Mouse (Mus musculus) cortical plate, adult 2 months (tissue): ENCODE measurements at regions not wholly inside any gene's neighbourhood (a gene's known extent, or its start where the extent isn't known, plus 50 kb on each side); places are given as distances from the start of the nearest gene placed in this dataset.

Experiments used
- CTCF ChIP-seq: fragments of 200-500 bp; IDR thresholded peaks from 2 replicates; pipeline ENCODE4 v1.5.1; 2011; ENCODE audit warnings: mild to moderate bottlenecking, control low read depth, low read length; ENCODE audit not compliant: insufficient read depth; ENCODE audit errors: extremely low read depth
- POLR2A ChIP-seq: fragments of 200-500 bp; IDR thresholded peaks from 2 replicates; pipeline ENCODE4 v1.6.1; 2011; ENCODE audit warnings: mild to moderate bottlenecking, low read length, control low read depth; ENCODE audit not compliant: insufficient read depth; ENCODE audit errors: extremely low read depth

- no peak for TF ChIP-seq CTCF
- TF ChIP-seq POLR2A, result no peak
Observed at GRCm38 (mm10) chr6:81625016-81625415, 298.5 kb upstream of the Gcfc2 start.
